Mouse (Mus musculus) embryo, embryonic 10 days (tissue): Measurements from ENCODE around the gene Tcn2.
"Not testable (repeated sequence)": the region's sequence is repeated elsewhere in the genome, so short reads cannot be mapped to it uniquely, and the experiment has no call there.

Experiments
- DNase-seq: peaks from one replicate; pipeline ENCODE4 v3.0.0-alpha.2; 2015; ENCODE audit warnings: low spot score

Gene Tcn2

GRCm38 (mm10) chr11:3930019-3930418, 1.9 kb downstream of the Tcn2 start:
- no peak for DNase-seq

DNA sequence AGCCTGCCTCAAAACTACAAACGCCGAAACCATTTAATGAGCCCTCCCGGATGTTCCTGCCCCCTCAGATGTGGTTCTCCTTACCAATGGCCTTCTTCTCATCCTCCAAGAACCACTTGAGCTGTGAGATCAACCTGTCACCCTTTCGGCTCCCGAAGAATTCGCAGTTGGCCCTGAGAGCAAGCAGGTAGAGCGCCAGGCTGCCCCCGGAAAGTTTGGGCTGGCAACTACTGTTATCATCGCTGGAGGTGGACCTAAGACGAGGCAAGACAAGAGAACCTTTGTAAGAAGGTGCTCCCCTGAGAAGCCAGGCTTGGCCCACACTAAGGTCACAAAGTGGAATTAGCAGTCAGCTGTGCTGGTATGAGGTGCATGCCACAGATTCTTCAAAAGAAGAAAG, 6.0 kb downstream of the Tcn2 start:
- no peak for DNase-seq

- DNase-seq = no peak
Measured at GRCm38 (mm10) chr11:3922731-3923130, 9.2 kb downstream of the Tcn2 start.

- DNase-seq = no peak
Measured at GRCm38 (mm10) chr11:3922115-3922514, 9.8 kb downstream of the Tcn2 start.

DNA sequence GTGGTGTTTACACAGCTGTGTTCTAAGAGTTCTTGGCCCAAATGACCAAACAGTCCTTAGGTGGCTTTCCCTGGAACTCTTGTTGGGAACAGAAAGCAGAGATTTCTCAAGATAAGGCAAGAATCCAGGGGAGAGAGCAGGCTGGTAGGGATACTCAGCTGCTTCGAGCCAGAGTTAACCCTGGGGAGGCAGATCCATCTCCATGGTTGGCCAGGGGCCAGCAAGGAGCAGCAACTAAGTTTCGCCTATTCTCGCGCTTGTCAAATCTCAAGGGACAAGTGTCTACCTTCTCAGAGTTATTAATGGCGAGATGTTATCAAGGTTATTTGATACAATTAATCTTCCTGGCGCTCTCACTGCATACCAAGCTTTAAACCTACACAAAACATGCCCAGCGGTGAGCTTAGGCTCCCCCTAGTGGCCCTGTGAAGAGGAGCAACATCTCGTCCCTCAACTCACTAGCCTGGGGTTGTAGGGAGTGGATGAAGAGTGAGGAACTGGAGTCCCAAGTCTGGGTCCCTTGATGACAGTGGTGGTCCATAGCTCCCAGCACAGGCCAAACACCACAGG, 10.6 kb downstream of the Tcn2 start:
- peak; percentile 74 for DNase-seq

GRCm38 (mm10) chr11:3920476-3920875, 11.5 kb downstream of the Tcn2 start:
- DNase-seq = no peak

- DNase-seq = peak; percentile 32
Measured at GRCm38 (mm10) chr11:3918738-3919137, 13.2 kb downstream of the Tcn2 start.

- peak; percentile 90 for DNase-seq
Measured at GRCm38 (mm10) chr11:3914109-3914840, 17.7 kb downstream of the Tcn2 start, which contains the start of gene Slc35e4. Slc35e4 (minus strand) TSS chr11:3914664.

DNA sequence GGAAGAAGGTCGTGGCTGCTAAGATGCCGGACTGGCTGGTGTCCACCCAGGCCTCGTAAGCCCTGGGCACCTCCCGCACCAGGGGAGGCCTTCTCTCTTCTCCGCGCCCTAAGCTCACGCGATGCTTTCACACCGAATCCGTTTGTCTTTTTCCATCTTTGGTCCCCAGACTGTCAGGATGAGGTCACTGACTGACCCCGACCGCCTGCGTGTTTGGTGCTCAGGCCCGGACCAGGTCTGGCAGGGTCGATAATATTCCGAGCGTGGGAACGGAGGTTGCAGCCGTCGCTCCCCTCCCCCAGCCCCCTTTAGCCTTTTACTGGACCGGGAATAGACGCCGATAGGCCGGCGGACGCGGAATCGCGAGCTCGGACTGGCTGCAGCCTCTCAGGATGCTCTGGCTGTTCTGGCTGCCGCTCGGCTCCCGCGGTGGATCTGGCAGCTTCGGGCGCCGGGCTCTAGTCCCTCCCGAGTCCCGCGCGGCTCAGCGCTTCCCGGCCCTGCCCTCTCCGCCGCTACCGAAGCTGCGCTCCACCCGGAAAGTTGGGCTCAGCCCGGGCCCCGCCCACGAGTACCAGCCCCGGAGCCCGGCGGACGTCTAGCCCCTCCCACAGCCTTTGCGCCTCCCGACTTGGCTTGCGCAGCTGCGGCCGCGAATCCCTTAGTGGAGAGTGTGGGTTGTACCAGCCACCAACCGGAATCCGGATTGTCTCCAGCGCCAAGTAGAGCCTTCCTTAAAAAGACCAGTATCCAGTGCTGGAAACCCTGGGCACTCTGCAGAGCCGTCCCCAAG, 18.4 kb downstream of the Tcn2 start:
- peak; percentile 89 for DNase-seq

DNA sequence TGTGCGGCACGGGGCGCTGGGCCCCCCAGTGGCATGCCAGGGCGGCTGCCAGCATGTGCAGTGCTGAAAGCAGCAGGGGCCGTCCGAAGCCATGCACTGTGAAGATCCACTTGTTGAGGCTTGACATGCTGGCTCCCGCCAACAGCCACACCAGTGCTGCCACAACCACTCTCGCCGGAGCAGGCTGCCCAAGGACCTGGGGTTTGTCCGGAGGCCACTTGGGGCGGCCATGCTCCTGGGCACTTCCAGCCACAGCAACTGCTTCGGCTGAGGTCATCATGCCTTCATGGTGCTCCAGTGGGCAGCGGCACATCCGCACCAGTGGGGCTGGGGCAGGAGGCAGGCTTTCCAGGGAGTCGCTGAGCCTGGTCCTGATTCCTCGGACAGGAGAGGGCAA, 19.1 kb downstream of the Tcn2 start:
- DNase-seq = peak; percentile 30

DNA sequence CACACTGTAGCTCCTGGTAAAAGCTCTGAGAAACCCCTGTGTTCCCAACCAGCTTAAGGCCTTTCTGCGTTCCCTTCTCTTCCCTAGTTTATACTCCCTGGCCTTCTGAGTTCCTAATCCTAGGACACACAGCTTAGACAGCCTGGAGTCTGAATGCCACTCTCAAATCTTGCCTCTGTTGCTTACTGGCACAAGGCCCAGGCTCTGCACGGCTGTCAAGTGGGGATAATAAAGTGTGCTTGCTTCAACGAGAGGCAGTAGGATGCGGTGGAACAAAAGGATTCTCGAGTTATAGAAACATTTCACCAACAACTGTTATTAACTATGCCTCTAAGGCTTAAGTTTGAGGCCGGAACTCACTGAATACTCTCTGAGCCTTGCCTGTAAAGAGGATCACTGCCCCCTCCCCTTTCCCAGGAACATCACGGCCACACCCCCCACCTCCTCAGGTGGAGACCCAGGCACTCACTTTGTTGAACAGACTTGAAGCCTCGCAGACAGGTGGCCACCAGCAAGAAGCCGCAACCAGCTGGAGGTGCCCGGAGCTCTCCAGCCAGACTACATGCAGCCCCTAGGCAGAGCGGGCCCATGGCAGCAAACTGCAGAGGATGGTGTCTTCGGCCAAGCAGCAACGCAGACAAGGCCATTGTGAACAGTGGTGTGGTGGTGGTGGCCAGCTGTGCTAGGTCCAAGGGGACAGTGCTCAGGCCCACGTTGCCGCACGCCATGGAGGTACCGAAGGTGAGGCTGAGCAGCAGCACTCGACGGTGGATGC, 19.7 kb downstream of the Tcn2 start:
- DNase-seq = no peak

DNA sequence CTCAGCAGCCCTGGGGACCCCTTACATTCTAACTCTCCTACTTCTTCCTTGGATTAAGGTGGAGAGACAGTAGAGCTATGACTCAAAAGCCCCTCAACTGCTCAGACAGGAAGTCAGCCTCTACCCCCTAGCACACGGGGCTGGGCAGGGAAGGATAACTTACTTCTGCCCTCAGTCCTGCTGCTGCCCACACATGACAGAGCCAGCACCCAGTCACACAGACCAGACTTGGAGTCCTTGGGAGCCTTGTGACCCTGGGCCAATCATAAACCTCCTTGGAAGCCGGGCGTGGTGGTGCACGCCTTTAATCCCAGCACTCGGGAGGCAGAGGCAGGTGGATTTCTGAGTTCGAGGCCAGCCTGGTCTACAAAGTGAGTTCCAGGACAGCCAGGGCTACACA, 20.5 kb downstream of the Tcn2 start:
- DNase-seq = not testable (repeated sequence)

GRCm38 (mm10) chr11:3910513-3911310, 21.2 kb downstream of the Tcn2 start:
- no peak for DNase-seq

DNA sequence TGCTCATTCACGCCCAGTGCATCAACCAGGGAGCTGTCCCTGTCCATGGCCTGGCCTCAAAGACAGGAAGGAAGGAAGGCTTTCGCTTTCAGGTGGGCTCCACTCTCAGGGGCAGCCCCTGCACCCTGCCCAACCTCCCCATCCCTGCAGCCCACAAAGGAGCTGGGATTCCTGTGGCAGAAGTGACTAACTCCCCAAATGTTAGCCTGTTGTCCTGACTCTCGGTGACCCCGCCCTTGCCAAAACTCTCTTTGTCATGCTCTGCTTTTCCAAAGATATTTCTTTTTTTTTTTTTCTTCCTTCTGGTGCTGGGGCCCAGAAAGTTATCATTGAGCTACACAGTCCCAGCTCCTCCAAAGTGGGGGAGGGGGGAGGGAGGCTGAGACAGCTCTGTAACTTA, 22.7 kb downstream of the Tcn2 start:
- DNase-seq = no peak

DNA sequence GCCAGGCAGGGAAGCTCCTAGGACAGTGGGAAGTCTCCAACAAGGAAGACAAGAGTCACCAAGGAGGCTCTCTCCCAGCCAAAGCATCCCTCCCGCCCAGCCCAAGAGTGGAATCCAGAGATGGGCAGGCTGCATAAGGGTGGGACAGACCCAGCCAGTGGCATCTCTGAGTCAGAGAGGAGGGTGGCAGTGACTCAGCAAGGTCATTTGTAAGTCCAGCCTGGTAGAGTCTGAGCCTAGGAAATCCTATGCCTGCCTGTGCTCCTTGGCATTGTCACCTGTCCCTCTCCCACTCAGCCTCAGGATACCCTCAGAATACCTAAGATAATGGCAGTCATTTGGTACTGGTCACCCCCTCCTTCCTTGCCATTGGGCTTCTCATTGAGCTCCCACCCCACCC, 26.5 kb downstream of the Tcn2 start:
- DNase-seq = no peak

DNA sequence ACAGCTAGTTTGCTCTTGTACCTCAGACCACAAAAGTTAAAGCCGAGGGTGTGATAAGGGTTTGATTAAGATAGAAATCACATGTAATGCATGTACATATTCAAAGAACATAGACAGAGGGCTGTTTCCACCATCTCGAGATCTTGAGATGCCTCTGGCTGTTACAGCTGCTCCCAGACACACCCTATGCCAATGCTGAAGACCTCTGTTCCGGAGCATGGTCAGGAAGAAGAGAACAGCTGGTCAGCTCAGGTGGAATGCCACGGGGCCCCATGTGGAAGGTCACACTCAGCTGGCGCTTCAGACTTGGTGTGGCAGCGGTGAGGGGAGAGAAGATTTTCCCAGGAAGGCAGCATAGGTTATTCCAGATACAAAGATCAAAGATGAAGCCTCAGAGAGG, 27.3 kb downstream of the Tcn2 start:
- DNase-seq = no peak

DNA sequence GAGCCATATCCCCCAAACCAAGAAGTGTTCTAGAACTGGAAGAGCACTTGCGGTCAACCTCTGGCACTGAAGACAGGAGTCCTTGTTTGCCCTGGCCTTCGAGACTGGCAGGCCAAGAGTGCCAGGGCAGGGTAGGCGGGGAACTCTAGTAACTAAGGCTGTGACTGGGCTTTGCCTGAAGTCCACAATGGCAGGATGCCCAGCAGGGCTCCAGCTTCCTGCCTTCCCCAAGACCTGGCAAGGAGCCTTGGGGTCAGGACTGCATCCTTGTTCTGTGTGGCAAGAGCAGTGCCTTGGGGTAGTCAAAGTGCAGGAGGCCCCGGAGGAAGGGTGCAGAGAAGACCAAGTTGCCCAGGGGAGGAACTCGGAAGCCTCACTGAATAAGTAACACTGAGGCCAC, 28.9 kb downstream of the Tcn2 start:
- DNase-seq = no peak

DNA sequence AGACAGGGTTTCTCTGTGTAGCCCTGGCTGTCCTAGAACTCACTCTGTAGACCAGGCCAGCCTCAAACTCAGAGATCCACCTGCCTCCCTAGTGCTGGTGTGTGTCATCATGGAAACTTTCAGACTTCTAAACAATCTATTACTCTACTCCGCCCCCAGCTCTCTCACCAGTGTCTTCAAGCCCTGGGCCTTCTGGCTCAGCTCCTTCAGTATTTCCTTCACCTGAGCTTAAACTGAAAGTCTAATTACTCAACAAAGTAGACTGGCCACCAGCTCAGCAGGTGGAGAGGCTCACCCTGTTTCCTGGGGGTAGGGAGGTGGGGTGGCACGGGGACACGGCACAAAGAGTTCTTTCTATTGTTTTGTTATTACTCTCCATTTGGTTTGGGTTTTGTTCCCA, 29.4 kb downstream of the Tcn2 start:
- DNase-seq = no peak

- DNase-seq = no peak
Measured at GRCm38 (mm10) chr11:3900296-3900695, 31.7 kb downstream of the Tcn2 start.

- no peak for DNase-seq
Measured at GRCm38 (mm10) chr11:3895933-3896332, 36.0 kb downstream of the Tcn2 start.

DNA sequence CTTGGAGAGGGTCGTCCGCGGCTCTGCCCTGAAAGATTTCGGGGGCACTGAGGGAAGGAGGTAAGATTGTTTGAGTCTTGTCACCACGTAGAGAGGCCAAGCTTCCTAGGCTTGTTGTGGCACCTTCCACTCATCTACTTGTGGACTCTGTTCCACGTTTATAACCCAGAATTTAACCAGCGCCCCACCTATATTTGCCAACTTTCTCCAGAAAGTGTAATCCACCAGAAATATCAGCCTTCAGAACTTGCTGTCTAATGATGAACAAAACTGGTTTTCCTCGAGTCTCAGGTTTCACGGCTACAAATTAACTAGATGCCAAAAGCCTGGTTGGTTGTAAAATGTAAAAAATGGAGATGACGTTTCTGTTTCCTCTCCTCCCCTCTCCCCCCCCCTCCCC, 36.5 kb downstream of the Tcn2 start:
- DNase-seq = no peak
